Mouse (Mus musculus): Measurements from ENCODE around the gene Ninj2.

DNA sequence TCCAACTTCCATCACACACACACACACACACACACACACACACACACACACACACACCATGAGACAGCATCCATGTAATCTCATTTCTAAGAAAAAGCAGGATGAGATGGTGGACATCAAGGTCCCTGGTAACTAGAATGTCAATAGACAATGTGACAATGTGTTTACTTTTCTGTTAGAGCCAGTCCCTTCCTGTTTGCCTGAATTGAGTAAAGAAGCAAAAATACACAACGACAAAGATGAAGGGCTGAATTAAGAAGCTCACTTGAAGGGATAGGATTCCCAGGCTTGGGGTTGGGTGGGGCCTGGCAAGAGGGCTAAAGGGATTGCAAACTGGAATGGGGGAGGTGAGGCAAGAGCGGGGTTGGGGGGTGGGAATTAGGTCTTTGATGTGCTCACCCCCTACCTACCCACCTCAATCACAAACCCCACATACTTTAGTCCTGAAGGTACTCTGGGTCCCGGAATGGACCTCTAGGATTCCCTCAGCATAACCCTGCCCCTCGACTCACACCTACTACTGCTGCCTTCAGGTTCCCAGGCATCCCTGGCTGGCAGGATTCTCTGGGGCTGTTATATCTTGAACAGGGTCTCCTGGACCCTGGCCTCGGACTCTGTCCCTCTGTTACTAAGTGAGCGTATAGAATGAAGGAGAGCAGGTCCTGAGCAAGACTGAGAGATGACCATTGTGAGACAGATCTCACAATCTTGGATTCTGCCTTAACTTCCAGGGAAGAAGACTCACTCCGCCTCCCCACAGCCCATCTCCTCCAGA lies 98.4 kb downstream of the Ninj2 start:
- TF ChIP-seq POLR2A (IDR thresholded peaks at IDR 0.05; ENCODE audit: borderline replicate concordance, extremely low read depth, low read depth, low read length) = no peak
- no peak for TF ChIP-seq CTCF (IDR thresholded peaks at IDR 0.05; ENCODE audit: insufficient read depth, low read length)

Data from lung, adult 2 months (tissue).